ENCODE assay signal across 1 mouse cellular context in genomic region chr11:106762139-106762799, GRCm38 (mm10).
TF ChIP-seq lines count a peak whose summit lies in the region.

No protein-coding gene starts in this region.

TF ChIP-seq in CH12.LX, 34 proteins besides CTCF, POLR2A, EP300 and RAD21 (continued from another document):
- TF ChIP-seq MAZ (IDR thresholded peaks at IDR 0.05; ENCODE audit: low read depth, low read length) (peak; percentile 82), POLR2AphosphoS2 (IDR thresholded peaks at IDR 0.05; ENCODE audit: low read depth, low read length) (no peak; the same call in none of the 2 replicates), ZC3H11A (IDR thresholded peaks at IDR 0.05; ENCODE audit: low read depth, low read length) (no peak), CHD2 (IDR thresholded peaks at IDR 0.05; ENCODE audit: low read length) (peak; percentile 83), PAX5 (IDR thresholded peaks at IDR 0.05; ENCODE audit: low read length) (no peak), MXI1 (IDR thresholded peaks at IDR 0.05; ENCODE audit: low read depth, low read length) (peak; percentile 93)
